Mouse (Mus musculus) urinary bladder, postnatal 4 days (tissue): ENCODE data around the gene Retreg3.
A peak's percentile ranks its signal among the peaks of the same experiment; 100 is the strongest.
"Not testable (repeated sequence)": the region's sequence is repeated elsewhere in the genome, so short reads cannot be mapped to it uniquely, and the experiment has no call there.

ENCODE experiments used
- DNase-seq, 2 experiments: peaks; one replicate each; pipeline ENCODE4 v3.0.0; 2021 to 2022; ENCODE audit warnings: low spot score in 2 of 2

The Retreg3 gene

DNA sequence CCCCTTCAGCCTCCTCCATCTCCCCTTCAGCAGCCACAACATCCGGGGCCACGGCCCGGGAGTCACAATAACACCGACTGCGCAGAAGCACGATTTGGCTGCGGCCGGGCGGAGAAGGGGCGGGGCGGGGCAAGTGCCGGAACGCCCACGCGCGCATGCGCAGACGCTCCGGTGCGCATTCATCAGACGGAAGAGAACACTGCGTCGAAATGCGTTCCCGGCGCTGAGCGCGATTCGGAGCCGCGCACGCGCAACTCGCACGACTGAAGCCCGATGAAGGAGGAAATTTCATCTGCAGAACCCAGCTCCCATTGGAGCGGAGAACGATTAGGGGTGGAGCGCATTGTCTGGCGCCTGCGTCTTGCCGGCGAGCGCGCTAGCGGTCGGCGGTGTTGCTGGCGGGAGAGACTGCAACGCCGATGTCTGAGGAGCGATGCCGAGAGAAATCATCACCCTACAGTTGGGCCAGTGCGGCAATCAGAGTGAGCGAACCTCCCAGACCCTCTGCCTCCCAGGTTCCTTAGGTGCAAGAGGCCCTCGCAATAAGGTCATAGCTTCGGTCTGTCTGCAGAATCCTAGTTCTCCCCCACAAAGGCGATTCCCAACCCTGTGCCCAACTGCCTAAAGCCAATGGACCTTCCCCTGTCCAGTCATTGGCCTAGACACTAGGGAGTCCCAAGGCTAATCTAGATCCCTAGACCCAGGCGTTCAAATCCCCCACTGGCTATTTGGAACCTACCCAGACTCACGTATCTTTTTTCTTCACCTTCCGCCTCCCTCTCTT is at the start of gene Retreg3, which contains the start of gene Tubg1:
Gene Retreg3 (minus strand): TSS at position 133 of the 784 bp plus-strand sequence.
Gene Tubg1 (plus strand): TSS at position 178 of the 784 bp plus-strand sequence.
- peak; percentile 98 to 99 for DNase-seq

DNA sequence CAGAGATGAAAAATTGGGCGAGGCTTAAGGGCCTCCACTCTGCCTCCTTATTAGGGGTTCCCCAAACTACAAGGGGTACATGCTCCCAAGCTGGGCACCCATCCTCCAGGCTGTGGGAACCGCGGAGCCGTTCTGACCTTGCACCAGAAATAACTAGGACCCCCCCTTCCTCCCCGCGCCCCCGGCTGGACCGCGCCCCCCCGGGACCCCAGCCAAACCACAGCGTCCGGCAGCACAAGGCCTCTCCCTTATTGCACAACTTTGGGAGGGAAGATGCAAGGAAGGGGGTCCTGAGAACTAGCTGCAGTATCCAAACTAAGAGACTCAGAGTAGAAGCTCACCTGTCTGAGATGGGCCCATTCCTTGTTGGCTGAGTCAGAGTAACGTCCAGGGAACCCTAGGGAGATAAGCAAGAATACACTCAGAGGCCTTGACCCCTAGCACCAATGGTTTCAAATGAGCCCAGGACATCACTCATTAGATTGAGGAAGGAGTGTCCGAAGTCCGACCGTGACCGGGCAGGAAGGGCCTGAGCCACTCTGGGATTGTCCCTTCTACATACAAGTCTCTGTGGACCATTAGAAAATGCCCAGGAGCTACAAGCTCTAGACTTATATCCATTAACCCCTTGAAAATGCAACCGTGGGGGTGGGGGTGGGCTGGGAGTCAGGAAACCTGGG is 48.7 kb upstream of the Retreg3 start:
- DNase-seq: peak in 1 of 2 experiments; percentile 61

DNA sequence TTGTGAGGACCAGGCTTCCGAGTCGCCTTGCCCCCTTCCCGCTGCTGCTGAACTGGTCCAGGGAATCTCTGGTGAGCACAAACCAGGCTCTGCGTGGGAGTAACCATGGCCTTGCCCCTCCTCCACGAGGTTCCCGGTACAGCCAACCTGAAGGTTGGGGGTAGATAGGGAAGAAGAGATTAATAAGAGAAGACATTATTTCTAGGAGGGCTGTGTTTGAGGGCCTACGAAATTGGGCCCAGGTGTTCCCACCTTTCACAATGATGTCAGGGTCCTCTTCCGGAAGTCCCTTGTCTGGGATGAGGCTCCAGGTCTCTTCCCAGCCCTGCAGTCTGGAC is 48.2 kb upstream of the Retreg3 start:
- DNase-seq: no peak

DNA sequence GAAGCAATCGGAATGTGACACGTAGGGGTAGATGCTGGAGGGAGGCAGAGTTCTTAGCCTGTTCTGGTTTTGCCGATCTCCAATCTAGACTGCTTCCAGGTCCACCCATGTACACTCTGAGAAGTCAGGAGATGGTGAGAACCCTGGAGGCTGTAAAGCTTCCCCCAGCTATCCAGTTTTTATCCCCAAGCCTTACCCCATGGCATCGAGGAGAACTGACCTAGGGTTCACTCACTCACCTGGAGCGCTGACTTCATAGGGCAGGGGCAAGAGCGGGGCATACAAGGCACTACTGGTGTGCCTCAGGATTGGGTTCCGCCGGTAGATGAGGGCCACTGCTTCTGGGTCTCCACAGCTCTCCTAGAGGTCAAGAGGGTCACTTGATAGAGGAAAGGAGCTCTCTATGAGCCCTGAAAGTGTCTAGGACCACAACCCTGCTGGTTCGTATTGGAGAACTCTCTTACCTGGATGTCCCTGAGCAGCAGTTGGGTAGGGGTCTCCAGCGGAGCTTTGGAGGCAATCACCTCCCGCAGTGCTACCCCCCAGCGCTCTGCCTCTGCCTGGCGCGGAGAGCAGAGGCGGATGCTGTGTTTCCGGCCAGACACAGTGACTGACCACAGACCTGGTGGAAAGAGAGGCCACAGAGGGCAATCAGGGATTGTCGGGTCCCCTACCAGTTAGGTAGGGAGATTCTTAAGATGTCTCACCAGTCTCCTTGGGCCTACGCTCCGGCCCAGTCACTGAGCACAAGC is 47.7 kb upstream of the Retreg3 start:
- DNase-seq: no peak

DNA sequence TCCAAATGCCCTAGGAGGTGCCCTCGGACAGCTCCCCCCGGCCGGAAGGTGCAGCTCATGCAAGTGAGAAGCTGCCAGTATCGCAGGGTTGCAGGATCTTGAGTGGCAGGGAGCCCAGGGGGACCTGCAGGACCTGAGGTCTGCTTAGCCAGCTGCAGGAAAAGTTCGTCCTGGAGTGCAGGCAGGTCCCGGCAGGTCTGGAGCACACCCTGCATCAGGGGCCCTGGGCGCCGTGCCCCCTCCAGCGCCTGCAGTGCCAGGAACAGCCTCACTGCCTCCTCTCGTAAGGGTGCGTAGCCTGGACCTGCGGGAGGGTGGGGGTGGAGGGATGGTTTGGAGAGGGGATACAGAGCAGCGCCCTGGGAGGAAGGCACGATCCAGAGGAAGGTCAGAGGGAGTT is 46.7 kb upstream of the Retreg3 start:
- DNase-seq: peak in 1 of 2 experiments; percentile 19

DNA sequence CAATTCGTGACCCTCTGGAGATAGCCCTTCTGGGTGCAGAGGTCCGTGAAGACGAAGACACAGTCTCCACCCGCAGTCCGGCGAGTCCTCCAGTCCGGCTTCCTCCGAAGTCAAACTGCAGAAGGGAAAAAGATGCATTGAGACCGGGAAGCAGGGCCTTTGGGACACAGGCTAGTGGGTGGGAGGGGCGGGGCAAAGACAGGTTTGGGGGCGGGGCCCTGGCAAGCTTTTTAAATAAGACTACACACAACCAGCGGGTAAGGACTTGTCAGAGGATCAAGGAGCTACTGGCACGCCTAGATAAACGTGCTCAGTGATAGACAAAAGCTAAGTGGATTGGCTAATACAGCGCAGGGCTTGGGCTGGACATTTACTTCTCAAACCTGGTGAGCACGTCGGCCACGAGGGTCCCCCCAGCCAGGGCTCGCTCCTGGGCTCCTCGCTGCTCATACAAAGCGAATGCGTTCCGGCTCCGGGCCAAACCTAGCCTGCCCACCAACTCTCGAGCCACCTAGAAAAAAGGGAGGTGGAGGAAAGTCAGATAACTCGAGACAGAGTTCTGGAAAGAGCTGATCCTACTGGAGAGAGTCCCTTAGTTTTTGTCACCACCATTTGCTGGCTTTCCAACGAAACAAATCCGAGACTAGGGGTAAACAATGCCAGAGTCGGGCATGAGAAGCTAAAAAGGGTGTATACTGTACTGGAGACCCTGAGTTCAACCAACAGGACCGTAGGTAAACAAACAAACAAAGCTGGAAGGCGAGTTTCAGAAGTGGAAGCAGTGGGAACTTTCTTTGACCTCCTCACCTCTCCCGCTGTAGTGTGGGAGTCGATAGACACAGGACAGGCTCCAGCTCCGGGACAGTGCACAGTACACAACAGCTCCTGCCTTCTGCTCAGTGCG is 45.2 kb upstream of the Retreg3 start:
- DNase-seq: no peak

DNA sequence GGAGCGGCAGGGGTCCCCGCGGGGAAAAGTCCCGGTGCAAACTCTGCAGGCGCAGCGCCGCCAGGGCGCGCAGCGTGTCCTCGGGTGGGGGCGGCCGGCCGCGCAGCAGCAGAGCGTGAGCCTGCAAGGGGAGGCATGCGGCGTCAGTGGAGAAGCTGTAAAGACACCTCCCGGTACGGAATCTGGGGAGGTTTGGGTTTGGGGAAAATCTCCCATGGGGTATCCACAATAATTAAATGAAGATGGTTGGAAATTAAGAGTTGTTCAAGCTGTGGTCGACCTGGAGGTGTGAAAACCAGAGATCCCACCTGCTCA is 44.6 kb upstream of the Retreg3 start:
- DNase-seq: no peak

DNA sequence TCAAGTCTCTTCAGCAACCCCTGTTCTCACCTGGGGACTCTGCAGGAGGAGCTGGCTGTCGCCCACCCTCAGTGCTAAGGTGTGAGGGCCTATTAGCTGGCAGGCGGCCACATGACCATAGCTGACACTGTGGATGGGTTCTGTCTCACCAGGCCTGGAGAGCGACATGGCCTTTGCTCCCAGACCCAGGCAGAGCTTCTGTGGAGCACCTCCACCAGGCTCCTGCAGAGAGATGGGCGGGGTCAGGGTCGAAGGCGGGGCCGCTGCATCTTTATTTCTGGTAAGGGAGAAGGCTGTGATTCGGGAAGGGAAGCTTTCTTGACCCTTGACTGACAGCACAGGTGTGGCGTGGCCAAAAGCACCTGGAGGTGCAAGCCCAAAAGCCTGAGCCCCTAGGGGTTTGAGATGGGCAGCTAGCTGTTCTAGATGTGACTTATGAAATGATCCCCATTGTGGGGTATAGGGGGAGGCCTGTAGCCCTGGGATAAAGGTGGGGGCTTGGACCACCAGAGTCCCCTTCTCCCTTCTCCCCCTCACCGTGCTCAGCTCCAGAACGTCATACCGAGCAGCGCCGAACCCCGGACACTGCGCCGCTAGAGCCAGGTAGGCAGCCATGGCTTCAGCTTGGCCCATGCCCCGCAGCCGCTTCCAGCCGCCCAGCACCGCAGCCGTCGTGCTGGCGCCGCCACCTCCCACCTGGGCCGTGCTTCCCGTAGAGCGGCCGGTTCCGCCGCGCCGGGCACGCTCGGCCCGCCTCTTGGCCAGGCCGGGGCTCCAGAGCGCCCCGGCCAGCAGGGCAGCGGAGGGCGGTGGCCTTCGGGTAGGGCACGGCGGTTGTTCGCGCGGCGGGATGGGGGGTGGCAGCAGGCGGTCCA is 44.0 kb upstream of the Retreg3 start:
- DNase-seq: peak in 1 of 2 experiments; percentile 18

DNA sequence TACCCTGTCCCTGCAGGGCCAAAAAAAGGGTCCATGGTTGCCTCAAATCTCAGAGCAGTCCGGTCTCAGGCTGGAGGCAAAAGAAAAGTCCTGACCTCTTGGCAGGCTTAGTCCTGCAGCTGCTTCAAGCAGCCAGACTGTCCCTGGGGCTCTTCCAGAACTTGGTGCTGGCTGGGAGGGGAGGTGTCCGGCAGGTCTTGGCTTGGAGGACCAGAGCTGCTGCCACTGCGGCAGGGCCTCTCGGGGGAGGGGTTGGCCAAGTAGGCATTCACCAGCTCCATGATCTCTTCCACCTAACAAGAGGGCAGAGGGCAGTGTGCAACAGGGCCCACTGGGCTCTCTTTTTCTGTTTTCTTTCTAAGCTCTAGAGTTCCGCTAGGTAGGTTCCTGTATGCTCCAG is 43.1 kb upstream of the Retreg3 start:
- peak in 1 of 2 experiments; percentile 71 for DNase-seq

DNA sequence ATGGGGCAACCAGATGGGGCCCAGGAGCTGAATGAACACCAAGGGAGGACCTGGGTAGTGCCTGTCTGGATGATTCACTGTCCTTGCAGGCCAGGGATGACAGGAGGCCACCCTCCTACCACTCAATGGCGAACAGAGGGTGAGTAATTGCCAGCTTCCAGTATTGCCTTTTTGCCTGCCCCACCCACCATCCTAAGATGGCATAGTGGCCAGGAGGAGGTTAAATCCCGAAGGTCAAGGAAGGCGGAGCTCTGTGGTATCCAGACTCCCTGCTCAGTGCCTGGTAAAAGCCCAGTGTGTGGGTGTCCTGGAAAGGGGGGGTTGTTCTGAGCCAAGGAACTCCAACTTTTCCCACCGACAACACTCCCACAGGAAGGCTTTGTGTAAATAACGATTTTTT is 42.6 kb upstream of the Retreg3 start:
- DNase-seq: peak in 1 of 2 experiments; percentile 21

DNA sequence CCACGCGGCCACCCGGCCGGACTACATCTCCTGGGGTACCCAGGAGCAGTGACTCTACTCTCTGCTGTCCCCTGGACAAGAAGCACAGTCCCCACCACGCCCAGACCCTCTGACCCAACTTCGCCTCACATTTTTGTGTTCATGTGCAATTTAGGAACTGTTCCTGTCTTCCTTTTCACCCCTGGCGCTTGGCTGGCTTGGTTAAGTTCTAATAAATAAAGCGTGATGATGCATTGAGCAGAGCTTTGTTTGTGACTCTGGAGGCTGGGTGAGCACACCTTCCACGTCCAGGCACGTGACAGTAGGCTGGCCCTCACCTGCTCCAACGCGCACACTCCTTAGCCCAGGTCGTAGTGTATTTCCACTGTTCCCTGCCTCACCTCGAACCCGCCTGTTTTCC is 41.9 kb upstream of the Retreg3 start:
- no peak for DNase-seq

DNA sequence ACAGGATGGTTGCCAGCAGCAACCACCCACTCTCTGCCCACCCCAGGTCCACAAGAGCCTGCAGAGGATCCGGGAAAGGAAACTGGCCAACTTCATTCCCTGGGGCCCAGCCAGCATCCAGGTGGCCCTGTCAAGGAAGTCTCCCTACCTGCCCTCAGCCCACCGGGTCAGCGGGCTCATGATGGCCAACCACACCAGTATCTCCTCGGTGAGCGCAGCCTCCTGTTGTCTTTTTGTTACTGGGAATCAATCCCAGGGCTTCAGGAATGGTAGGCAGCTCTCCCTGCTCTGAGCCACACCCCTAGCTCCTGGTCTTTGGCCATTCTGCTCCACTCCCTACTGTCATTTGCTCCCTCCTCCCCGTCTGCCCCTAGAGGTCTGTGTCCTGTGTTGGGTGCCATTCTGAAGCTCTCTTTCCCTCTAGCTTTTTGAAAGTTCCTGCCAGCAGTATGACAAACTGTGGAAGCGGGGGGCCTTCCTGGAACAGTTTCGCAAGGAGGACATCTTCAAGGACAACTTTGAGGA is 41.4 kb upstream of the Retreg3 start:
- not testable (repeated sequence) for DNase-seq

DNA sequence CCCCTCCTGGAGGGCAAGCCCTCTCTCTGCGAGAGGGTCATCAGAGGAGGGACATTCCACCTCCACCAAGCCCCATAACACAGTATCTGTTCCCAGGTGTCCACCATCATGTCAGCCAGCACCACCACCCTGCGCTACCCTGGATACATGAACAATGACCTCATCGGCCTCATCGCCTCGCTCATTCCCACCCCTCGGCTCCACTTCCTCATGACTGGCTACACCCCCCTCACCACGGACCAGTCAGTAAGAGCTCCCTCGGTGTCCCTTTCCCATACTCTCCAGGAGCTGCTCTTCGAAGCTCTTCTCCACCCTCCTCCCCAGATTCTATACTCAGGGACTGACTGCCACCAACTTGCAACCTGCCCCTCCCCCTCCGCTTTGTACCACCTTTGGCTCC is 40.5 kb upstream of the Retreg3 start:
- not testable (repeated sequence) for DNase-seq

DNA sequence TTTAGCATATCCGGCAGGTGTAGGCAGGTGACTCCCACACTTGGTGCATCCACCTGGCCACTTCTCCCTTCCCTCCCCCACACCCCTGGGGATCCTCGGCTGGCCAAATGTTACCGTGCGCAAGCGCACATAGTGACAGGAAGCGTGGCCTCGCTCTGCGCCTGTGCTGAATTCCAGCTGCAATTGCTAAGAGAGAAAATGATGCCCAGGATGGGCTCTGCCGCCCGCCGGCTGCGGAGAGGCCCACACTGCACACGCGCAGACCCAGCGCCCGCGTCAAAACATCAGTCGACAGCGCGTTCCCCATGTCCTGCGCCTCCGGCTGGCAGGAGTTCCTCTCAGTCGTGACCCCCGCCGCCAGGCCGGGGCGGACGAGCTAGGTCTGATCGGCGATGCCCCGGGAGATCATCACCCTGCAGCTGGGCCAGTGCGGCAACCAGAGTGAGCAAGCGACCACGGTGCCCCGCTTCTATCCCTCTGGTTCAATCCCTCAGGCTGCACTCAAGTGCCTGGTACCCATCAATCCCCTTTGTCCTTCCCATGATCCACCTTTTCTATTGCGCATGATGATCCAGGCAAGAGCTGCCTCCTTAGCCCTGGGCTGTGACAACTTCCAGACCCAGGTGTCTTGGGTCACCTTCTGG is 36.2 kb upstream of the Retreg3 start, which contains the start of gene Tubg2:
Gene Tubg2 (plus strand): TSS at position 180 of the 644 bp plus-strand sequence.
- peak in 1 of 2 experiments; percentile 43 for DNase-seq

DNA sequence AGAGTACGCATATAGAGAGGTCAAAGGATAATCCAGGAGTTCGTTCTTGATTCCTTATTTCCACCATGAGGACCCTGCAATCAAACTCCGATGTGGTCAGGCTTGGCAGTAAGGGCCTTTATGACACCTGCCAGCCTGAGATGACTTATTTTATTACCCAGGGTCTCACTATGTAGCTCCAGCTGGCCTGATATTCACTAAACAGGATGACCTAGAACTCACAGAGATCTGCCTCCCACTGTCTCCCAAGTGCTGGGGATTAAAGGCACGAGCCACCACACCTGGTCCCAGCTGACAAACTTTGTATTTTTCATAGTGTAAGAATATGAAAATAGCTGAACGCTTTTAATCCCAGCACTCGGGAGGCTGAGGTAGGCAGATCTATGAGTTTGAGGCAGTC is 35.5 kb upstream of the Retreg3 start:
- no peak for DNase-seq

DNA sequence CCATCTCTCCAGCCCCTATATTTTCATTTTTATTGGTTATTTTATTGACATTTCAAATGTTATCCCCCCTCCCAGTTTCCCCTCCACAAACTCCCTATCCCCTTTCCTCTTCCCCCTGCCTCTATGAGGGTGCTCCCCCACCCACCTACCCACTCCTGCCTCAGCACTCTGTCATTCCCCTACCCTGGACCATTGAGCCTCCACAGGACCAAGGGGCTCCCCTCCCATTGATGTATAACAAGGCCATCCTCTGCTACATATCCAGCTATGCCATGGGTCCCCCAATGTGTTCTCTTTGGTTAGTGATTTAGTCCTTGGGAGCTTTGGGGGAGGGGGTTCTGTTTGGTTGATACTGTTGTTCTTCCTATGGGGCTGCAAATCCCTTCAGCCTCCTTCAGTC is 35.0 kb upstream of the Retreg3 start:
- no peak for DNase-seq

DNA sequence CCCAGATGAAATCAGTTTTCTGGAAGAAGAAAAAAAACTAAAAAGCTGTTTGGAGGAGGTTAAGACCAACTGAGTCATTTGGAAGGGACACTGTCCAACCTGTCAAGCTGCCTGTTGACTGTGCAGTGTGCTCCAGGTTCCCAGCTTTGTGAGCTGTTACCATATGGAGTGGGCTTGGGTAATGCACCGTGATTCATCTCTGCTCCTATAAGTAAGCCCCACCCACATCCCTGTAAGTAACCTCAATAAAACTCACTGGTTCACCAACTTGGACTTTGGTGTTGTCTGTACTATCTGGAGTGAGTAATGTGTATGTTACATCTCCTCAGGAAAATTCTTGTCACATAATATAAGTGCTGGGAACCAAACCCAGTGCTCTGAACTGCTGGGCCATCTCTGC is 33.1 kb upstream of the Retreg3 start:
- no peak for DNase-seq

DNA sequence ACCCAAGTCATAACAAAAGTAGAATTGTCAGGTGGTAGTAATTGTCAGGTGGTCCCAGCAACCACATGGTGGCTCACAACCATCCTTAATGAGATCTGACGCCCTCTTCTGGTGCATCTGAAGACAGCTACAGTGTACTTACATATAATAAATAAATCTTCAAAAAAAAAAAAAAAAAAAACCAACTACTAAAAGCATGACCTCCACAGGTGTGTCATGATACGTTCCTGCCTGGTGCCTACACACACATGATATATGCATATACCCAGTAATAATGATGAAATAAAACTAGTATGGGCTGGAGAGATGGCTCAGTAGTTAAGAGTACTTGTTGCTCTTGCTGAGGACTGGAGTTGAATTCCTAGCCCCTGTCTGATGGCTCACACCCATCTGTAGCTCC is 31.4 kb upstream of the Retreg3 start:
- no peak for DNase-seq

DNA sequence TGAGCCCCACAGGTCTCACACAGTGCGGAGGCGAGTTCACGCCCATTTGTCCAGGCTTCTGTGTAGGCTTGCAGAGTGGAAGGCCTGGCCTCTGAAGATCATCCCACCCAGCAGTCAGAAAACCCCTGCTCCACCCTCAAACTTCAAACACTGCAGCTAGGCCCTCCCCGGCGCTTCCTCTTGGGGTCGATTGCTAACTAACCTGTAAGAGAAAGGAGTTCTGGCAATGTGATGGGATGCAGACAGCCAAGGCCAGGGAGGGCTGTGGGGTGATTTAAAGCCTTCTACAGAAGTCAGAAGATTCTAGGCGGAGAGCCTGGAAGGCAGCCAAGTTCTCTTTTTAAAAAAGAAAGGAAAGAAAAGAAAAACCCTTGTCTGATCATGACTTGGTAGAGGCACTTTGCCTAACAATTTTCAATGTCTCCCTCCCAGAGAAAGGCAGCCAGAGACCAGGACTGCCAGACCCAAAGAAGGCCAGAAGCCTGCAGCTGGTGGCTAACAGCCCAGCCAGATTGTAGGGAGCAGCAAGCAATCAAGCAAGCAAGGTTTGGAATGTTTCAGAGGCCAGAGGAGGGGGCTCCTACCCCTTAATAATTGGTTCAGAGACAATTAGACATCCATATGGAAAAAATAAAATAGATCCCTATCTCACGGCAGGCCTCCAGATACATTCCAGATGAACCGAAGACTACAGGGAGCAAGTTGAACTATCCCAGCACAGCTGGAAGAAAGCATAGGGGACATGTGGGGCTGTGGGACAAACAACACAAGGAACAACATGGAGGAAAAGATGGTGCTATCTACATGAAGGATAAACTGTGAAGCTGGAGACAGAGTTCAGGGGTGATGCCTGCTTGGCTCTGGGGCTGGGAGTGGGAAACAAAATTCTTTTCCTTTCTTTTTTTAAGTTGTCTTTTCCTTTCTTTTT is 29.7 kb upstream of the Retreg3 start:
- peak in 1 of 2 experiments; percentile 55 for DNase-seq
